Mouse (Mus musculus): Measurements from ENCODE around the gene Adgrg5. TPM values are rescaled to one million over a fixed set of nuclear protein-coding genes. Genes with fewer than 3 reads are reported as not detected.

Adgrg5 gene
- polyA plus RNA-seq, 1 experiment = not detected

- TF ChIP-seq SRF (IDR thresholded peaks at IDR 0.05; ENCODE audit: control insufficient read depth, insufficient read length, low read depth) = no peak
- no peak for TF ChIP-seq E2F4 (IDR thresholded peaks at IDR 0.05; ENCODE audit: insufficient read depth)
- TF ChIP-seq POLR2AphosphoS2 (IDR thresholded peaks at IDR 0.05; ENCODE audit: insufficient read length, low read depth) = no peak
- TF ChIP-seq POLR2A (IDR thresholded peaks at IDR 0.05; ENCODE audit: insufficient read length, low read depth) = peak; percentile 58
- H3K4me3 ChIP-seq = peak within 1 kb of the TSS; percentile 44
Observed at GRCm38 (mm10) chr8:94917851-94918495, 5.5 kb upstream of the Adgrg5 start, which contains the start of gene Ccdc102a. Gene Ccdc102a, minus strand, starts transcription at chr8:94918098.

GRCm38 (mm10) chr8:94919256-94919655 is 4.2 kb upstream of the Adgrg5 start:
- Histone ChIP-seq H3K36me3 (ENCODE audit: control insufficient read depth, insufficient read depth) (no peaks in the 10 kb centered on the region), H3ac (ENCODE audit: control insufficient read depth, insufficient read length) (no peak overlapping the region), H3K79me2 (ENCODE audit: control insufficient read depth, insufficient read depth) (peaks cover 17% of the 10 kb centered on the region), H3K27me3 (ENCODE audit: control insufficient read depth, insufficient read depth, insufficient read length) (no peaks in the 10 kb centered on the region), H3K4me2 (ENCODE audit: low read depth) (no peak overlapping the region), H3K4me3 (no peak overlapping the region)
- TF ChIP-seq USF1 (IDR thresholded peaks at IDR 0.05; ENCODE audit: low read depth) (no peak), POLR2AphosphoS2 (IDR thresholded peaks at IDR 0.05; ENCODE audit: insufficient read length, low read depth) (no peak), CEBPB (IDR thresholded peaks at IDR 0.05; ENCODE audit: insufficient read depth, poor library complexity, severe bottlenecking) (no peak), MAX (IDR thresholded peaks at IDR 0.05; ENCODE audit: low read depth) (no peak), POLR2A (IDR thresholded peaks at IDR 0.05; ENCODE audit: insufficient read length, low read depth) (no peak), TCF3 (IDR thresholded peaks at IDR 0.05; ENCODE audit: insufficient read length, low read depth) (no peak), SRF (IDR thresholded peaks at IDR 0.05; ENCODE audit: control insufficient read depth, insufficient read length, low read depth) (no peak), MYOD1 (IDR thresholded peaks at IDR 0.05; ENCODE audit: control insufficient read depth in 1 of 3, insufficient read length in 2 of 3, low read depth in 2 of 3) (no peak), E2F4 (IDR thresholded peaks at IDR 0.05; ENCODE audit: insufficient read depth) (no peak), TCF12 (IDR thresholded peaks at IDR 0.05; ENCODE audit: insufficient read depth, poor library complexity, severe bottlenecking) (no peak), MYOG (IDR thresholded peaks at IDR 0.05; ENCODE audit: control insufficient read depth in 1 of 3, insufficient read depth in 1 of 3, insufficient read length in 2 of 3, low read depth in 2 of 3) (no peak), REST (IDR thresholded peaks at IDR 0.05; ENCODE audit: insufficient read depth, insufficient read length) (no peak)

More at GRCm38 (mm10) chr8:94917851-94918495, 5.5 kb upstream of the Adgrg5 start, which contains the start of gene Ccdc102a:
- no peaks in the 10 kb centered on the region for H3K36me3 ChIP-seq (ENCODE audit: control insufficient read depth, insufficient read depth)
- H3K79me2 ChIP-seq (ENCODE audit: control insufficient read depth, insufficient read depth) = peaks cover 17% of the 10 kb centered on the region
- H3K27me3 ChIP-seq (ENCODE audit: control insufficient read depth, insufficient read depth, insufficient read length) = no peaks in the 10 kb centered on the region
- H3ac ChIP-seq (ENCODE audit: control insufficient read depth, insufficient read length) = peak within 1 kb of the TSS; percentile 7
- H3K4me2 ChIP-seq (ENCODE audit: low read depth) = peak within 1 kb of the TSS; percentile 81

GRCm38 (mm10) chr8:94922176-94922575 is 1.3 kb upstream of the Adgrg5 start:
- TF ChIP-seq REST (IDR thresholded peaks at IDR 0.05; ENCODE audit: insufficient read depth, insufficient read length) = no peak
- no peak for TF ChIP-seq CEBPB (IDR thresholded peaks at IDR 0.05; ENCODE audit: insufficient read depth, poor library complexity, severe bottlenecking)
- no peak for TF ChIP-seq SRF (IDR thresholded peaks at IDR 0.05; ENCODE audit: control insufficient read depth, insufficient read length, low read depth)
- TF ChIP-seq MYOD1 (IDR thresholded peaks at IDR 0.05; ENCODE audit: control insufficient read depth in 1 of 3, insufficient read length in 2 of 3, low read depth in 2 of 3) = no peak
- TF ChIP-seq POLR2AphosphoS2 (IDR thresholded peaks at IDR 0.05; ENCODE audit: insufficient read length, low read depth) = no peak
- TF ChIP-seq TCF3 (IDR thresholded peaks at IDR 0.05; ENCODE audit: insufficient read length, low read depth) = no peak
- no peak for TF ChIP-seq POLR2A (IDR thresholded peaks at IDR 0.05; ENCODE audit: insufficient read length, low read depth)
- no peak for TF ChIP-seq E2F4 (IDR thresholded peaks at IDR 0.05; ENCODE audit: insufficient read depth)
- TF ChIP-seq TCF12 (IDR thresholded peaks at IDR 0.05; ENCODE audit: insufficient read depth, poor library complexity, severe bottlenecking) = no peak
- TF ChIP-seq MYOG (IDR thresholded peaks at IDR 0.05; ENCODE audit: control insufficient read depth in 1 of 3, insufficient read depth in 1 of 3, insufficient read length in 2 of 3, low read depth in 2 of 3) = no peak
- TF ChIP-seq USF1 (IDR thresholded peaks at IDR 0.05; ENCODE audit: low read depth) = no peak
- TF ChIP-seq MAX (IDR thresholded peaks at IDR 0.05; ENCODE audit: low read depth) = no peak
- Histone ChIP-seq H3ac (ENCODE audit: control insufficient read depth, insufficient read length) (no peak overlapping the region), H3K4me3 (no peak overlapping the region), H3K4me2 (ENCODE audit: low read depth) (no peak overlapping the region), H3K79me2 (ENCODE audit: control insufficient read depth, insufficient read depth) (no peaks in the 10 kb centered on the region), H3K27me3 (ENCODE audit: control insufficient read depth, insufficient read depth, insufficient read length) (no peaks in the 10 kb centered on the region), H3K36me3 (ENCODE audit: control insufficient read depth, insufficient read depth) (no peaks in the 10 kb centered on the region)

GRCm38 (mm10) chr8:94922602-94923001 is 892 bp upstream of the Adgrg5 start:
- H3K27me3 ChIP-seq (ENCODE audit: control insufficient read depth, insufficient read depth, insufficient read length) = no peaks in the 10 kb centered on the region
- H3ac ChIP-seq (ENCODE audit: control insufficient read depth, insufficient read length) = no peak overlapping the region
- no peak overlapping the region for H3K4me3 ChIP-seq
- H3K36me3 ChIP-seq (ENCODE audit: control insufficient read depth, insufficient read depth) = no peaks in the 10 kb centered on the region
- no peak for TF ChIP-seq SRF (IDR thresholded peaks at IDR 0.05; ENCODE audit: control insufficient read depth, insufficient read length, low read depth)
- no peak for TF ChIP-seq CEBPB (IDR thresholded peaks at IDR 0.05; ENCODE audit: insufficient read depth, poor library complexity, severe bottlenecking)
- no peak for TF ChIP-seq MYOG (IDR thresholded peaks at IDR 0.05; ENCODE audit: control insufficient read depth in 1 of 3, insufficient read depth in 1 of 3, insufficient read length in 2 of 3, low read depth in 2 of 3)
- TF ChIP-seq POLR2AphosphoS2 (IDR thresholded peaks at IDR 0.05; ENCODE audit: insufficient read length, low read depth) = no peak
- TF ChIP-seq E2F4 (IDR thresholded peaks at IDR 0.05; ENCODE audit: insufficient read depth) = no peak
- TF ChIP-seq MAX (IDR thresholded peaks at IDR 0.05; ENCODE audit: low read depth) = no peak
- no peak for TF ChIP-seq TCF12 (IDR thresholded peaks at IDR 0.05; ENCODE audit: insufficient read depth, poor library complexity, severe bottlenecking)
- no peak for TF ChIP-seq REST (IDR thresholded peaks at IDR 0.05; ENCODE audit: insufficient read depth, insufficient read length)
- TF ChIP-seq USF1 (IDR thresholded peaks at IDR 0.05; ENCODE audit: low read depth) = no peak
- no peak for TF ChIP-seq TCF3 (IDR thresholded peaks at IDR 0.05; ENCODE audit: insufficient read length, low read depth)
- TF ChIP-seq POLR2A (IDR thresholded peaks at IDR 0.05; ENCODE audit: insufficient read length, low read depth) = no peak
- TF ChIP-seq MYOD1 (IDR thresholded peaks at IDR 0.05; ENCODE audit: control insufficient read depth in 1 of 3, insufficient read length in 2 of 3, low read depth in 2 of 3) = no peak
- H3K79me2 ChIP-seq (ENCODE audit: control insufficient read depth, insufficient read depth) = no peaks in the 10 kb centered on the region
- no peak overlapping the region for H3K4me2 ChIP-seq (ENCODE audit: low read depth)
